Mouse (Mus musculus): Measurements from ENCODE around the gene Cog1.

DNA sequence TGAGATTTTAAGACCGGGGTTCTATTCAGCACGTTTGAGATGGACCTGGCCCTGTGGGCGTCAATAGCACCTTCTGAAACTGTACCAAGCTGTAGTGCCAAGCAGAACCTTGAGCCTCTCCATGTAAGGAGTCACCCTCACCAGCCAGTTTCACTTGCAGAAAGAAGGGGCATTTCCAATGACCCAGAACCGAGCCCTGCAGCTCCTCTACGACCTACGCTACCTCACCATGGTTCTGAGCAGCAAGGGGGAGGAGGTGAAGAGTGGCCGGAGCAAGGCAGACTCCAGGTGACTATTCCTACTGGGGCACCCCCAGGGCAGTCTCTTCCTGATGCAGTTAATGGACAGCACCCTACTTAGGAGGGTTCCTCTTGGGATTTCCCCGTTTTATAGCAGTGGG, 9.3 kb downstream of the Cog1 start:
- TF ChIP-seq TAL1 (IDR thresholded peaks at IDR 0.05; ENCODE audit: low read length), result no peak
- TF ChIP-seq GATA1 (IDR thresholded peaks at IDR 0.05; ENCODE audit: low read length), result no peak
